ENCODE assay signal across 17 mouse cellular contexts in the genomic region with DNA sequence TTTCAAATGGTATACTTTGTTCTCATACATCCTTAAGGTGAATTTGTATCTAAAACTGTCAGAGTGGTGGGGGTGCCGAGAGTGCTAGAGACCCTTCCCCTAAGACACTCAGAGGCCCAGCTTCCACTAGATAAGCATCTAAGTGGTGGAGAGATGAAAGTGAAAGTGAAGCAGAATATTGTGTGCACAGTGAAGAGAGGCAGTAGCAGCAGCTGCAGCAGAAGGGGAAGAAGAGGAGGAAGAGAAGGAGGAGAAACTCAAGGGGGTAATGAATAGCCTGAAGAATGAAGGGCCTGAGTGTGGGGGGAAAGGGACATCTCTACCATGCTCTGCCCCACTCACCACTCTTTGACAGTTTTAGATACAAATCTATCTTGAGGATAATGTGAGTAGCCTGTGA.
DNase-seq lines count a peak whose midpoint lies in the region; ATAC-seq and TF ChIP-seq lines count a peak whose summit lies in the region.
"Had no signal": no experiment of that assay in that cellular context is flagged by ENCODE, and none has a peak within 500 bp of the region (broad histone marks: within the 10 kb centered on the region; RNA-seq: fewer than 3 reads in every experiment).

No protein-coding gene starts in this region.

- intact Hi-C loops in heart, adult 2 months (cut with DNase I): no loop called here

- TF ChIP-seq POLR2A in heart, adult 2 months (IDR thresholded peaks at IDR 0.05; ENCODE audit: insufficient read depth, low read depth, low read length): no peak

- H3K9ac ChIP-seq in midbrain, embryonic 16.5 days (ENCODE audit: low read depth, low read length): no peak overlapping the region
- no peak overlapping the region for H3K9ac ChIP-seq in midbrain, embryonic 11.5 days (ENCODE audit: low read length)
- no peak overlapping the region for H3K9ac ChIP-seq in heart, adult 2 months (ENCODE audit: low read depth, low read length)
- H3K9ac ChIP-seq: embryonic facial prominence, embryonic 13.5 days; forebrain, embryonic 12.5 days; heart, embryonic 15.5 days; hindbrain, embryonic 15.5 days had no signal

- TF ChIP-seq CTCF in layer of hippocampus, adult 2 months (conservative IDR thresholded peaks at IDR 0.05): no peak
- TF ChIP-seq CTCF in heart, adult 2 months (IDR thresholded peaks at IDR 0.05): no peak

- ATAC-seq in midbrain, embryonic 16.5 days: peak; percentile 17; the same call in 1 of the 2 replicates
- ATAC-seq in midbrain, embryonic 11.5 days (ENCODE audit: low FRiP score): no peak
- peak; percentile 76 to 77 for ATAC-seq in hematopoietic stem cell, adult 5-6 weeks (replicated peaks in 1 of 2; ENCODE audit: insufficient read depth in 1 of 2, low FRiP score in 2 of 2, low TSS enrichment in 1 of 2, low read depth in 1 of 2, poor library complexity in 2 of 2, severe bottlenecking in 2 of 2)

- 0 out of 2 replicates have a peak, but pooled peaks cover 2% of the 10 kb centered on the region for H3K9me3 ChIP-seq in midbrain, embryonic 16.5 days (replicated peaks; ENCODE audit: control insufficient read depth, low read length, poor library complexity, severe bottlenecking)
- no peaks in the 10 kb centered on the region for H3K9me3 ChIP-seq in midbrain, embryonic 11.5 days (ENCODE audit: control insufficient read depth, low read length)
- H3K9me3 ChIP-seq: embryonic facial prominence, embryonic 13.5 days; forebrain, embryonic 12.5 days; heart, embryonic 10.5 days; heart, embryonic 15.5 days; hindbrain, embryonic 15.5 days had no signal

- H3K27ac ChIP-seq in layer of hippocampus, adult 2 months: peak overlapping the region; percentile 80
- H3K27ac ChIP-seq in midbrain, embryonic 16.5 days (ENCODE audit: low read length): no peak overlapping the region
- H3K27ac ChIP-seq in midbrain, embryonic 11.5 days (ENCODE audit: low read depth, low read length): no peak overlapping the region
- H3K27ac ChIP-seq in heart, adult 2 months: no peak overlapping the region
- H3K27ac ChIP-seq: embryonic facial prominence, embryonic 13.5 days; forebrain, embryonic 12.5 days; gastrocnemius, adult 2 months; heart, embryonic 15.5 days; hindbrain, embryonic 15.5 days had no signal

- no peak for DNase-seq in layer of hippocampus, adult 2 months (ENCODE audit: low spot score in 2 of 2)
- no peak for DNase-seq in layer of hippocampus, postnatal 14 days (ENCODE audit: low spot score in 2 of 2)
- DNase-seq in midbrain, embryonic 11.5 days (ENCODE audit: low spot score, missing footprints): no peak
- no peak for DNase-seq in ovary, postnatal 14 days (ENCODE audit: low spot score)
- no peak for DNase-seq in heart, adult 2 months
- DNase-seq: adrenal gland, adult 8-10 months; cerebellum, adult 2 months; cerebellum, postnatal 14 days; gastrocnemius, adult 2 months; heart, postnatal 14 days had no signal

- no peaks in the 10 kb centered on the region for H3K27me3 ChIP-seq in midbrain, embryonic 16.5 days (ENCODE audit: control insufficient read depth, insufficient read depth, low read depth, low read length)
- no peaks in the 10 kb centered on the region for H3K27me3 ChIP-seq in midbrain, embryonic 11.5 days (ENCODE audit: control insufficient read depth, insufficient read depth, low read length)
- no peaks in the 10 kb centered on the region for H3K27me3 ChIP-seq in heart, adult 2 months (ENCODE audit: control insufficient read depth, insufficient read depth, low read length)
- H3K27me3 ChIP-seq: embryonic facial prominence, embryonic 13.5 days; forebrain, embryonic 12.5 days; heart, embryonic 15.5 days; hindbrain, embryonic 15.5 days had no signal

- no peaks in the 10 kb centered on the region for H3K79me2 ChIP-seq in heart, adult 2 months (replicated peaks; ENCODE audit: control insufficient read depth, insufficient read depth, low read length)

- H3K36me3 ChIP-seq in midbrain, embryonic 16.5 days (ENCODE audit: control insufficient read depth, insufficient read depth, low read length): no peaks in the 10 kb centered on the region
- H3K36me3 ChIP-seq in midbrain, embryonic 11.5 days (ENCODE audit: control insufficient read depth, insufficient read depth, low read length): no peaks in the 10 kb centered on the region
- no peaks in the 10 kb centered on the region for H3K36me3 ChIP-seq in heart, adult 2 months (ENCODE audit: control insufficient read depth, insufficient read depth, low read length)
- H3K36me3 ChIP-seq: embryonic facial prominence, embryonic 13.5 days; forebrain, embryonic 12.5 days; heart, embryonic 10.5 days; heart, embryonic 15.5 days; hindbrain, embryonic 15.5 days had no signal

- no peak overlapping the region for H3K4me3 ChIP-seq in layer of hippocampus, adult 2 months
- no peak overlapping the region for H3K4me3 ChIP-seq in midbrain, embryonic 16.5 days (ENCODE audit: low read depth, low read length)
- H3K4me3 ChIP-seq in midbrain, embryonic 11.5 days (ENCODE audit: low read depth, low read length): no peak overlapping the region
- H3K4me3 ChIP-seq in heart, adult 2 months: no peak overlapping the region
- H3K4me3 ChIP-seq: embryonic facial prominence, embryonic 13.5 days; forebrain, embryonic 12.5 days; gastrocnemius, adult 2 months; heart, embryonic 10.5 days; heart, embryonic 15.5 days; hindbrain, embryonic 15.5 days had no signal

- WGBS in midbrain, embryonic 16.5 days: 97% methylated on average over 1 of the region's 1 CpGs
- WGBS in midbrain, embryonic 11.5 days: 89% methylated on average over 1 of the region's 1 CpGs
- WGBS in heart, adult 2 months: 74% methylated on average over 1 of the region's 1 CpGs

- no peak for TF ChIP-seq EP300 in heart, adult 2 months (IDR thresholded peaks at IDR 0.05; ENCODE audit: insufficient read depth, low read depth, low read length)

- no peak overlapping the region for H3K4me2 ChIP-seq in midbrain, embryonic 16.5 days (ENCODE audit: low read length)
- H3K4me2 ChIP-seq in midbrain, embryonic 11.5 days: no peak overlapping the region
- H3K4me2 ChIP-seq: embryonic facial prominence, embryonic 13.5 days; forebrain, embryonic 12.5 days; heart, embryonic 15.5 days; hindbrain, embryonic 15.5 days had no signal

- no peaks in the 10 kb centered on the region; the same call in 1 of the 2 replicates for H3K4me1 ChIP-seq in midbrain, embryonic 16.5 days (ENCODE audit: control insufficient read depth, insufficient read depth, low read length)
- no peaks in the 10 kb centered on the region for H3K4me1 ChIP-seq in midbrain, embryonic 11.5 days (ENCODE audit: control insufficient read depth, insufficient read depth, low read length)
- H3K4me1 ChIP-seq in heart, adult 2 months (ENCODE audit: control insufficient read depth, insufficient read depth, low read length): peaks cover 6% of the 10 kb centered on the region
- H3K4me1 ChIP-seq: embryonic facial prominence, embryonic 13.5 days; forebrain, embryonic 12.5 days; hindbrain, embryonic 15.5 days had no signal
